Mouse (Mus musculus) liver, embryonic 14.5 days (tissue): ENCODE data around the gene Tmem62.

Experiments used
- CTCF ChIP-seq: IDR thresholded peaks from 2 replicates; pipeline ENCODE4 v1.5.1; 2016; ENCODE audit warnings: antibody characterized with exemption, low read depth, control low read depth
- EP300 ChIP-seq: IDR thresholded peaks from 2 replicates; pipeline ENCODE4 v1.6.1; 2016; ENCODE audit warnings: antibody characterized with exemption, low read depth

GRCm38 (mm10) chr2:121004018-121004811, 27.4 kb downstream of the Tmem62 start:
- TF ChIP-seq EP300 (no peak), CTCF (no peak)
